Mouse (Mus musculus): ENCODE measurements around the gene Mapkbp1. TPM values are rescaled to one million over a fixed set of nuclear protein-coding genes. Genes with fewer than 3 reads are reported as not detected.

Mapkbp1 gene
- polyA plus RNA-seq, 1 experiment = 13.4 TPM

- Histone ChIP-seq H3K9ac (ENCODE audit: low read depth, poor library complexity, severe bottlenecking) (no peak overlapping the region), H3K4me3 (ENCODE audit: low read depth, low read length) (no peak overlapping the region), H3K9me3 (replicated peaks; ENCODE audit: control insufficient read depth, insufficient read depth, low read length, poor library complexity, severe bottlenecking) (no peaks in the 10 kb centered on the region), H3K27ac (ENCODE audit: insufficient read depth, low read length) (no peak overlapping the region), H3K27me3 (ENCODE audit: control insufficient read depth, insufficient read depth, low read length, poor library complexity, severe bottlenecking) (no peaks in the 10 kb centered on the region), H3K4me1 (ENCODE audit: control insufficient read depth, insufficient read depth, low read length) (no peaks in the 10 kb centered on the region), H3K36me3 (ENCODE audit: control insufficient read depth, insufficient read depth, low read length, poor library complexity, severe bottlenecking) (no peaks in the 10 kb centered on the region)
- TF ChIP-seq CTCF (IDR thresholded peaks at IDR 0.05; ENCODE audit: low read depth, low read length) (no peak), EP300 (IDR thresholded peaks at IDR 0.05; ENCODE audit: insufficient read depth, low read depth, low read length) (no peak), POLR2A (IDR thresholded peaks at IDR 0.05; ENCODE audit: insufficient read depth, low read length) (no peak)
Observed at GRCm38 (mm10) chr2:119993515-119993914, 21.0 kb downstream of the Mapkbp1 start.

GRCm38 (mm10) chr2:119994839-119995238, 22.3 kb downstream of the Mapkbp1 start:
- no peaks in the 10 kb centered on the region for H3K9me3 ChIP-seq (replicated peaks; ENCODE audit: control insufficient read depth, insufficient read depth, low read length, poor library complexity, severe bottlenecking)
- no peak overlapping the region for H3K27ac ChIP-seq (ENCODE audit: insufficient read depth, low read length)
- H3K4me1 ChIP-seq (ENCODE audit: control insufficient read depth, insufficient read depth, low read length) = no peaks in the 10 kb centered on the region
- no peaks in the 10 kb centered on the region for H3K27me3 ChIP-seq (ENCODE audit: control insufficient read depth, insufficient read depth, low read length, poor library complexity, severe bottlenecking)
- no peak overlapping the region for H3K9ac ChIP-seq (ENCODE audit: low read depth, poor library complexity, severe bottlenecking)
- H3K4me3 ChIP-seq (ENCODE audit: low read depth, low read length) = no peak overlapping the region
- no peak for TF ChIP-seq POLR2A (IDR thresholded peaks at IDR 0.05; ENCODE audit: insufficient read depth, low read length)
- no peak for TF ChIP-seq CTCF (IDR thresholded peaks at IDR 0.05; ENCODE audit: low read depth, low read length)
- no peak for TF ChIP-seq EP300 (IDR thresholded peaks at IDR 0.05; ENCODE audit: insufficient read depth, low read depth, low read length)
- H3K36me3 ChIP-seq (ENCODE audit: control insufficient read depth, insufficient read depth, low read length, poor library complexity, severe bottlenecking) = no peaks in the 10 kb centered on the region

- Histone ChIP-seq H3K9ac (ENCODE audit: low read depth, poor library complexity, severe bottlenecking) (no peak overlapping the region), H3K4me3 (ENCODE audit: low read depth, low read length) (no peak overlapping the region)
Observed at GRCm38 (mm10) chr2:119995391-119996281, 23.1 kb downstream of the Mapkbp1 start.

GRCm38 (mm10) chr2:119997354-119997753, 24.9 kb downstream of the Mapkbp1 start:
- Histone ChIP-seq H3K9ac (ENCODE audit: low read depth, poor library complexity, severe bottlenecking) (no peak overlapping the region), H3K27me3 (ENCODE audit: control insufficient read depth, insufficient read depth, low read length, poor library complexity, severe bottlenecking) (no peaks in the 10 kb centered on the region), H3K4me1 (ENCODE audit: control insufficient read depth, insufficient read depth, low read length) (no peaks in the 10 kb centered on the region), H3K27ac (ENCODE audit: insufficient read depth, low read length) (no peak overlapping the region), H3K36me3 (ENCODE audit: control insufficient read depth, insufficient read depth, low read length, poor library complexity, severe bottlenecking) (no peaks in the 10 kb centered on the region), H3K4me3 (ENCODE audit: low read depth, low read length) (no peak overlapping the region), H3K9me3 (replicated peaks; ENCODE audit: control insufficient read depth, insufficient read depth, low read length, poor library complexity, severe bottlenecking) (no peaks in the 10 kb centered on the region)
- TF ChIP-seq POLR2A (IDR thresholded peaks at IDR 0.05; ENCODE audit: insufficient read depth, low read length) (no peak), EP300 (IDR thresholded peaks at IDR 0.05; ENCODE audit: insufficient read depth, low read depth, low read length) (no peak), CTCF (IDR thresholded peaks at IDR 0.05; ENCODE audit: low read depth, low read length) (no peak)

More at GRCm38 (mm10) chr2:119995391-119996281, 23.1 kb downstream of the Mapkbp1 start:
- no peak overlapping the region for H3K27ac ChIP-seq (ENCODE audit: insufficient read depth, low read length)
- H3K36me3 ChIP-seq (ENCODE audit: control insufficient read depth, insufficient read depth, low read length, poor library complexity, severe bottlenecking) = no peaks in the 10 kb centered on the region
- H3K27me3 ChIP-seq (ENCODE audit: control insufficient read depth, insufficient read depth, low read length, poor library complexity, severe bottlenecking) = no peaks in the 10 kb centered on the region
- no peak for TF ChIP-seq POLR2A (IDR thresholded peaks at IDR 0.05; ENCODE audit: insufficient read depth, low read length)
- no peak for TF ChIP-seq CTCF (IDR thresholded peaks at IDR 0.05; ENCODE audit: low read depth, low read length)
- TF ChIP-seq EP300 (IDR thresholded peaks at IDR 0.05; ENCODE audit: insufficient read depth, low read depth, low read length) = no peak
- H3K4me1 ChIP-seq (ENCODE audit: control insufficient read depth, insufficient read depth, low read length) = no peaks in the 10 kb centered on the region
- no peaks in the 10 kb centered on the region for H3K9me3 ChIP-seq (replicated peaks; ENCODE audit: control insufficient read depth, insufficient read depth, low read length, poor library complexity, severe bottlenecking)

GRCm38 (mm10) chr2:119999731-120000130, 27.2 kb downstream of the Mapkbp1 start:
- Histone ChIP-seq H3K9me3 (replicated peaks; ENCODE audit: control insufficient read depth, insufficient read depth, low read length, poor library complexity, severe bottlenecking) (no peaks in the 10 kb centered on the region), H3K4me1 (ENCODE audit: control insufficient read depth, insufficient read depth, low read length) (no peaks in the 10 kb centered on the region), H3K27me3 (ENCODE audit: control insufficient read depth, insufficient read depth, low read length, poor library complexity, severe bottlenecking) (no peaks in the 10 kb centered on the region), H3K27ac (ENCODE audit: insufficient read depth, low read length) (no peak overlapping the region), H3K9ac (ENCODE audit: low read depth, poor library complexity, severe bottlenecking) (no peak overlapping the region), H3K36me3 (ENCODE audit: control insufficient read depth, insufficient read depth, low read length, poor library complexity, severe bottlenecking) (no peaks in the 10 kb centered on the region), H3K4me3 (ENCODE audit: low read depth, low read length) (no peak overlapping the region)
- TF ChIP-seq CTCF (IDR thresholded peaks at IDR 0.05; ENCODE audit: low read depth, low read length) (no peak), EP300 (IDR thresholded peaks at IDR 0.05; ENCODE audit: insufficient read depth, low read depth, low read length) (no peak), POLR2A (IDR thresholded peaks at IDR 0.05; ENCODE audit: insufficient read depth, low read length) (no peak)

Data from ES-Bruce4 (cell line).